Mouse (Mus musculus) liver, postnatal 0 days (tissue): Measurements from ENCODE around the gene Tcf7l2.

Experiments used
- CTCF ChIP-seq: sonication (generic); IDR thresholded peaks from 2 replicates; pipeline ENCODE4 v1.5.1; 2016; ENCODE audit warnings: antibody characterized with exemption, low read depth
- EP300 ChIP-seq: IDR thresholded peaks from 2 replicates; pipeline ENCODE4 v1.6.1; 2016; ENCODE audit warnings: antibody characterized with exemption, low read depth, mild to moderate bottlenecking

GRCm38 (mm10) chr19:55815010-55815790, 73.6 kb downstream of the Tcf7l2 start:
- no peak for TF ChIP-seq CTCF
- TF ChIP-seq EP300 = no peak
